Mouse (Mus musculus) liver, embryonic 11.5 days (tissue): ENCODE results near the gene Izumo1. TPM values are rescaled to one million over a fixed set of nuclear protein-coding genes. Genes with fewer than 3 reads are reported as not detected.

Experiments
- ATAC-seq: fragments of 200-750 bp; cut with Nextera tagmentation; replicated peaks from 2 replicates; pipeline ENCODE4 v1.8.0; 2017; ENCODE audit warnings: moderate number of reproducible peaks, mild to moderate bottlenecking, moderate TSS enrichment, moderate library complexity; ENCODE audit not compliant: low FRiP score
- DNase-seq: peaks from one replicate; pipeline ENCODE4 v3.0.0-alpha.2; 2017; ENCODE audit warnings: low spot score
- H3K27ac ChIP-seq: fragments of 300-500 bp; sonication (generic); 2 replicates; pipeline ENCODE4 v1.5.1; 2014; ENCODE audit warnings: mild to moderate bottlenecking, low read depth, low read length, control low read depth
- H3K27me3 ChIP-seq: fragments of 300-500 bp; sonication (generic); replicated peaks from 2 replicates; pipeline ENCODE4 v1.6.1; 2014; ENCODE audit warnings: low read length, mixed read lengths; ENCODE audit not compliant: control insufficient read depth, insufficient read depth
- H3K36me3 ChIP-seq: fragments of 300-500 bp; sonication (generic); 2 replicates; pipeline ENCODE4 v1.6.1; 2014; ENCODE audit warnings: mild to moderate bottlenecking, low read length, moderate library complexity, mixed read lengths; ENCODE audit not compliant: control insufficient read depth, insufficient read depth
- H3K4me1 ChIP-seq: fragments of 300-500 bp; sonication (generic); replicated peaks from 2 replicates; pipeline ENCODE4 v1.6.1; 2014; ENCODE audit warnings: low read length, mixed read lengths; ENCODE audit not compliant: control insufficient read depth, insufficient read depth
- H3K4me2 ChIP-seq: fragments of 300-500 bp; sonication (generic); 2 replicates; pipeline ENCODE4 v1.6.1; 2014; ENCODE audit warnings: mild to moderate bottlenecking, control low read depth, moderate library complexity
- H3K4me3 ChIP-seq: fragments of 300-500 bp; sonication (generic); 2 replicates; pipeline ENCODE4 v1.5.1; 2014; ENCODE audit warnings: low read depth, low read length, control low read depth
- H3K9ac ChIP-seq: fragments of 300-500 bp; sonication (generic); 2 replicates; pipeline ENCODE4 v1.6.1; 2014; ENCODE audit warnings: low read depth, low read length, control low read depth
- H3K9me3 ChIP-seq: fragments of 300-500 bp; sonication (generic); 2 replicates; pipeline ENCODE4 v1.6.1; 2016; ENCODE audit warnings: low read length, inconsistent platforms, mixed read lengths; ENCODE audit not compliant: control insufficient read depth
- WGBS: fragments of 180-500 bp; shearing (Covaris S2); extraction: QIAGEN DNeasy Blood & Tissue Kit; methylation state at CpG from one replicate; pipeline ENCODE4 v1.1.7; 2014; 5-methylcytosine and 5-hydroxymethylcytosine counted together
- polyA plus RNA-seq: library from polyadenylated mRNA; unstranded; fragments of >200 nt; fragmentation: Nextera tagmentation; extraction: Ambion mirVana; gene quantifications from 2 replicates; pipeline ENCODE4 v1.2.1, GENCODE M21; 2014

Gene Izumo1
- polyA plus RNA-seq: 0.21 and 0.22 TPM in 2 replicates

GRCm38 (mm10) chr7:45621443-45621842 is at the start of gene Izumo1:
Gene Izumo1, plus strand, starts transcription at chr7:45621811.
- Histone ChIP-seq H3K4me3 (0 out of 2 replicates have a peak within 1 kb of the TSS, but pooled peaks have one; percentile 6), H3K9me3 (no peaks in the 10 kb centered on the region), H3K27ac (no peak within 1 kb of the TSS), H3K36me3 (no peaks in the 10 kb centered on the region; the same call in 1 of the 2 replicates), H3K9ac (no peak within 1 kb of the TSS), H3K4me2 (peak within 1 kb of the TSS; percentile 33), H3K27me3 (peaks cover 35% of the 10 kb centered on the region), H3K4me1 (peaks cover 3% of the 10 kb centered on the region)
- 28% methylated on average over 9 of the region's 9 CpGs for WGBS
- ATAC-seq (0 out of 2 replicates have a peak, but pooled peaks have one; percentile 15), DNase-seq (no peak)

- 20% methylated on average over 1 of the region's 1 CpGs for whole genome bisulfite sequencing
- Histone ChIP-seq H3K27me3 (no peaks in the 10 kb centered on the region), H3K36me3 (peaks cover 11% of the 10 kb centered on the region), H3K9me3 (no peaks in the 10 kb centered on the region), H3K4me2 (peak overlapping the region; percentile 68), H3K4me1 (peaks cover 51% of the 10 kb centered on the region), H3K4me3 (peak overlapping the region; percentile 81; the same call in 1 of the 2 replicates), H3K9ac (no peak overlapping the region), H3K27ac (no peak overlapping the region)
- DNase-seq: no peak
- no peak for ATAC-seq
Observed at GRCm38 (mm10) chr7:45571966-45572365, 49.6 kb upstream of the Izumo1 start.

- no peaks in the 10 kb centered on the region for H3K9me3 ChIP-seq
- no peak for DNase-seq
- H3K4me2 ChIP-seq: peak overlapping the region; percentile 54
- H3K27ac ChIP-seq: no peak overlapping the region
- 0 out of 2 replicates have a peak overlapping the region, but pooled peaks have one; percentile 36 for H3K9ac ChIP-seq
- peak overlapping the region; percentile 48 for H3K4me3 ChIP-seq
- H3K27me3 ChIP-seq: no peaks in the 10 kb centered on the region
- peaks cover 37% of the 10 kb centered on the region for H3K4me1 ChIP-seq
- no peak for ATAC-seq
- peaks cover 11% of the 10 kb centered on the region for H3K36me3 ChIP-seq
- WGBS: 70% methylated on average over 8 of the region's 8 CpGs
Observed at GRCm38 (mm10) chr7:45573954-45574353, 47.7 kb upstream of the Izumo1 start.

- WGBS: 76% methylated on average over 15 of the region's 15 CpGs
- Histone ChIP-seq H3K27ac (peak overlapping the region; percentile 38), H3K27me3 (no peaks in the 10 kb centered on the region), H3K9me3 (no peaks in the 10 kb centered on the region), H3K4me3 (peak overlapping the region; percentile 48), H3K9ac (peak overlapping the region; percentile 1; the same call in 1 of the 2 replicates), H3K4me2 (peak overlapping the region; percentile 54), H3K36me3 (peaks cover 11% of the 10 kb centered on the region), H3K4me1 (peaks cover 30% of the 10 kb centered on the region)
- DNase-seq (no peak), ATAC-seq (no peak)
Observed at GRCm38 (mm10) chr7:45574472-45575379, 46.9 kb upstream of the Izumo1 start.

GRCm38 (mm10) chr7:45585923-45586322 is 35.7 kb upstream of the Izumo1 start:
- H3K4me2 ChIP-seq: no peak overlapping the region
- DNase-seq (no peak), ATAC-seq (no peak)

GRCm38 (mm10) chr7:45587631-45588592 is 33.7 kb upstream of the Izumo1 start:
- Histone ChIP-seq H3K27me3 (no peaks in the 10 kb centered on the region), H3K4me2 (no peak overlapping the region), H3K36me3 (peaks cover 20% of the 10 kb centered on the region), H3K27ac (no peak overlapping the region), H3K9ac (no peak overlapping the region), H3K4me3 (no peak overlapping the region), H3K4me1 (no peaks in the 10 kb centered on the region), H3K9me3 (no peaks in the 10 kb centered on the region)
- ATAC-seq (no peak), DNase-seq (no peak)
- 94% methylated on average over 23 of the region's 23 CpGs for WGBS

More at GRCm38 (mm10) chr7:45585923-45586322, 35.7 kb upstream of the Izumo1 start:
- no peak overlapping the region for H3K27ac ChIP-seq
- H3K27me3 ChIP-seq: no peaks in the 10 kb centered on the region
- 89% methylated on average over 6 of the region's 6 CpGs for WGBS
- no peak overlapping the region for H3K4me3 ChIP-seq
- peaks cover 22% of the 10 kb centered on the region for H3K36me3 ChIP-seq
- H3K9ac ChIP-seq: no peak overlapping the region
- no peaks in the 10 kb centered on the region for H3K4me1 ChIP-seq
- no peaks in the 10 kb centered on the region for H3K9me3 ChIP-seq

- ATAC-seq: peak; percentile 90
- H3K27ac ChIP-seq: no peak overlapping the region
- peak overlapping the region; percentile 55 for H3K4me2 ChIP-seq
- H3K9ac ChIP-seq: no peak overlapping the region; the same call in 1 of the 2 replicates
- peak overlapping the region; percentile 29 for H3K4me3 ChIP-seq
- no peaks in the 10 kb centered on the region for H3K4me1 ChIP-seq
- DNase-seq: peak; percentile 85
- peaks cover 17% of the 10 kb centered on the region for H3K36me3 ChIP-seq
- H3K27me3 ChIP-seq: no peaks in the 10 kb centered on the region
- 7% methylated on average over 19 of the region's 19 CpGs for WGBS
- no peaks in the 10 kb centered on the region for H3K9me3 ChIP-seq
Observed at GRCm38 (mm10) chr7:45589173-45589572, 32.4 kb upstream of the Izumo1 start.

- no peak overlapping the region for H3K4me3 ChIP-seq
- no peaks in the 10 kb centered on the region for H3K27me3 ChIP-seq
- no peak overlapping the region for H3K9ac ChIP-seq
- WGBS: 91% methylated on average over 5 of the region's 5 CpGs
- no peaks in the 10 kb centered on the region for H3K9me3 ChIP-seq
- H3K4me2 ChIP-seq: no peak overlapping the region
- ATAC-seq (no peak), DNase-seq (no peak)
- H3K4me1 ChIP-seq: no peaks in the 10 kb centered on the region
- peaks cover 14% of the 10 kb centered on the region for H3K36me3 ChIP-seq
- no peak overlapping the region for H3K27ac ChIP-seq
Observed at GRCm38 (mm10) chr7:45589898-45590297, 31.7 kb upstream of the Izumo1 start.
